22 mouse cellular contexts compared by ENCODE assay signal in the genomic region with DNA sequence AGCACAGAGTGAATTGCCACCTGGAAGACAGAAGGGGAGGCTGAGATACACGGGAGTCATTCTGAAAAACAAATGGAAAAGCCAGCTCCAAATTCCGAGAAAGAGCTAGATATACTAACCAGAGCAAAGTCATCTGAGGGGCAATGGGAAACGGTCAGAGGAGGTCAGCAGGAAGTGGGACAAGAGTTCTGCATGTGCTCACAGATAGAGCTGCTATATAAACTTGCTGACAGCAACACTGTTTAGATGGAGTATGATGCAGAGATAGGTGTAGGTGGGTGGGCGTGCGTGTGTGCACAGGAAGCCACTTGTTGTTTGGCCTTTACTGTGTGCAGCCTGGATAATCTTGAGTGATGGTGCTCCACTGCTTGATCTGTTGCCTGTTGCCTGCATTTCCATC.
A peak's percentile ranks its signal among the peaks of the same experiment; 100 is the strongest.
DNase-seq lines count a peak whose midpoint lies in the region; ATAC-seq and TF ChIP-seq lines count a peak whose summit lies in the region.
"Had no signal": no experiment of that assay in that cellular context is flagged by ENCODE, and none has a peak within 500 bp of the region (broad histone marks: within the 10 kb centered on the region; RNA-seq: fewer than 3 reads in every experiment).

No protein-coding gene starts in this region.

- H3K27ac ChIP-seq in heart, postnatal 0 days (ENCODE audit: low read depth) = no peak overlapping the region
- H3K27ac ChIP-seq in liver, postnatal 0 days (ENCODE audit: low read depth) = no peak overlapping the region
- H3K27ac ChIP-seq in liver, embryonic 11.5 days (ENCODE audit: low read depth, low read length) = no peak overlapping the region

- no peak overlapping the region for H3K4me3 ChIP-seq in heart, postnatal 0 days (ENCODE audit: low read depth, low read length)
- H3K4me3 ChIP-seq in liver, postnatal 0 days (ENCODE audit: low read depth, low read length) = no peak overlapping the region
- H3K4me3 ChIP-seq in liver, embryonic 11.5 days (ENCODE audit: low read depth, low read length) = no peak overlapping the region
- H3K4me3 ChIP-seq in megakaryocyte, embryonic 14.5 days (replicated peaks) = peak overlapping the region; percentile 34

- intact Hi-C loops in heart, postnatal 10 days (cut with DNase I) = loop anchor here (5.0 kb wide), 1 partner anchor 176 kb away; no protein-coding TSS in a partner anchor

- no peak for ATAC-seq in heart, postnatal 0 days (ENCODE audit: insufficient read depth, low read depth)
- no peak for ATAC-seq in liver, postnatal 0 days
- no peak for ATAC-seq in liver, embryonic 11.5 days (replicated peaks; ENCODE audit: low FRiP score)
- no peak for ATAC-seq in megakaryocyte, adult 5-6 weeks (ENCODE audit: poor library complexity, severe bottlenecking)
- ATAC-seq: activated CD4-positive, CD25-positive, alpha-beta regulatory T cell, adult 4 months; CD4-positive, CD25-positive, alpha-beta regulatory T cell, adult 4 months; Patski had no signal

- TF ChIP-seq CTCF in heart, postnatal 0 days (IDR thresholded peaks at IDR 0.05; ENCODE audit: low read depth) = no peak
- no peak for TF ChIP-seq CTCF in liver, postnatal 0 days (IDR thresholded peaks at IDR 0.05; ENCODE audit: low read depth)

- no peaks in the 10 kb centered on the region for H3K9me3 ChIP-seq in heart, postnatal 0 days (replicated peaks; ENCODE audit: control insufficient read depth, low read length)
- H3K9me3 ChIP-seq in liver, postnatal 0 days (ENCODE audit: low read length) = no peaks in the 10 kb centered on the region
- no peaks in the 10 kb centered on the region for H3K9me3 ChIP-seq in liver, embryonic 11.5 days (ENCODE audit: control insufficient read depth, low read length)
- H3K9me3 ChIP-seq in megakaryocyte, embryonic 14.5 days = no peaks in the 10 kb centered on the region
- H3K9me3 ChIP-seq: G1E had no signal

- 27% methylated on average over 5 of the region's 5 CpGs for WGBS in heart, postnatal 0 days
- 71% methylated on average over 5 of the region's 5 CpGs for WGBS in liver, postnatal 0 days (ENCODE audit: insufficient replicate concordance)
- 67% methylated on average over 5 of the region's 5 CpGs for WGBS in liver, embryonic 11.5 days

- TF ChIP-seq EP300 in heart, postnatal 0 days (IDR thresholded peaks at IDR 0.05; ENCODE audit: low read depth) = no peak
- peak; percentile 29; the same call in 1 of the 2 replicates for TF ChIP-seq EP300 in liver, postnatal 0 days (IDR thresholded peaks at IDR 0.05; ENCODE audit: low read depth)

- 0 out of 2 replicates have a peak, but pooled peaks cover 4% of the 10 kb centered on the region for H3K36me3 ChIP-seq in heart, postnatal 0 days (replicated peaks; ENCODE audit: control insufficient read depth, insufficient read depth, low read length)
- H3K36me3 ChIP-seq in liver, postnatal 0 days (replicated peaks; ENCODE audit: insufficient read depth, low read length) = no peaks in the 10 kb centered on the region; the same call in 1 of the 2 replicates
- H3K36me3 ChIP-seq in liver, embryonic 11.5 days (ENCODE audit: control insufficient read depth, insufficient read depth, low read length) = peaks cover 6% of the 10 kb centered on the region; the same call in 1 of the 2 replicates
- peaks cover 97% of the 10 kb centered on the region for H3K36me3 ChIP-seq in megakaryocyte, embryonic 14.5 days (replicated peaks; ENCODE audit: low read length)

- DNase-seq in heart, adult 11 months = peak; percentile 59
- no peak for DNase-seq in heart, adult 9 months (ENCODE audit: low spot score in 2 of 2)
- DNase-seq in heart, postnatal 0 days (ENCODE audit: low spot score) = peak; percentile 14
- DNase-seq in heart, postnatal 10 days = no peak
- no peak for DNase-seq in liver, postnatal 0 days
- no peak for DNase-seq in liver, embryonic 11.5 days (ENCODE audit: low spot score)
- DNase-seq: adrenal gland, adult 2 months; adrenal gland, adult 8-10 months; adrenal gland, postnatal 10 days; adrenal gland, postnatal 14 days; adrenal gland, postnatal 25 days; adrenal gland, postnatal 36 days; B cell, adult 2 months; cerebellum, adult 11 months; cerebellum, adult 11-12 months had no signal

- H3K4me2 ChIP-seq in heart, postnatal 0 days (ENCODE audit: low read depth, low read length) = no peak overlapping the region
- H3K4me2 ChIP-seq in liver, postnatal 0 days (ENCODE audit: low read depth, low read length) = no peak overlapping the region
- no peak overlapping the region for H3K4me2 ChIP-seq in liver, embryonic 11.5 days

- H3K9ac ChIP-seq in heart, postnatal 0 days (replicated peaks; ENCODE audit: low read depth, low read length) = no peak overlapping the region
- H3K9ac ChIP-seq in liver, postnatal 0 days (replicated peaks) = no peak overlapping the region
- H3K9ac ChIP-seq in liver, embryonic 11.5 days (ENCODE audit: low read depth, low read length) = no peak overlapping the region

- H3K27me3 ChIP-seq in heart, postnatal 0 days (ENCODE audit: control insufficient read depth, insufficient read depth, low read length) = no peaks in the 10 kb centered on the region
- no peaks in the 10 kb centered on the region for H3K27me3 ChIP-seq in liver, postnatal 0 days (ENCODE audit: insufficient read depth, low read length)
- H3K27me3 ChIP-seq in liver, embryonic 11.5 days (replicated peaks; ENCODE audit: control insufficient read depth, insufficient read depth, low read length) = no peaks in the 10 kb centered on the region
- H3K27me3 ChIP-seq in megakaryocyte, embryonic 14.5 days (replicated peaks) = no peaks in the 10 kb centered on the region
- H3K27me3 ChIP-seq: CH12.LX, Patski had no signal

- H3K4me1 ChIP-seq in heart, postnatal 0 days (ENCODE audit: control insufficient read depth, insufficient read depth) = 0 out of 2 replicates have a peak, but pooled peaks cover 4% of the 10 kb centered on the region
- H3K4me1 ChIP-seq in liver, postnatal 0 days (ENCODE audit: insufficient read depth) = peaks cover 3% of the 10 kb centered on the region
- H3K4me1 ChIP-seq in liver, embryonic 11.5 days (replicated peaks; ENCODE audit: control insufficient read depth, insufficient read depth, low read length) = peaks cover 13% of the 10 kb centered on the region
- H3K4me1 ChIP-seq in megakaryocyte, embryonic 14.5 days = peaks cover 75% of the 10 kb centered on the region

Comparison
In these comparisons a context has a peak if more than half of its experiments do, and no peak if none do; other contexts are left out.
1. DNase-seq: peak in heart, adult 11 months (single experiment) and heart, postnatal 0 days (single experiment); none in heart, adult 9 months (0 of 2), heart, postnatal 10 days (0 of 2), liver, postnatal 0 days (single experiment) and liver, embryonic 11.5 days (single experiment).